Mouse (Mus musculus) urinary bladder, adult 18-20 months (tissue): ENCODE measurements around the gene Copz1.

Source experiments
- DNase-seq, 2 experiments: peaks; one replicate each; pipeline ENCODE4 v3.0.0; 2022; ENCODE audit warnings: low spot score in 2 of 2, mixed read lengths in 2 of 2

Copz1 gene

DNA sequence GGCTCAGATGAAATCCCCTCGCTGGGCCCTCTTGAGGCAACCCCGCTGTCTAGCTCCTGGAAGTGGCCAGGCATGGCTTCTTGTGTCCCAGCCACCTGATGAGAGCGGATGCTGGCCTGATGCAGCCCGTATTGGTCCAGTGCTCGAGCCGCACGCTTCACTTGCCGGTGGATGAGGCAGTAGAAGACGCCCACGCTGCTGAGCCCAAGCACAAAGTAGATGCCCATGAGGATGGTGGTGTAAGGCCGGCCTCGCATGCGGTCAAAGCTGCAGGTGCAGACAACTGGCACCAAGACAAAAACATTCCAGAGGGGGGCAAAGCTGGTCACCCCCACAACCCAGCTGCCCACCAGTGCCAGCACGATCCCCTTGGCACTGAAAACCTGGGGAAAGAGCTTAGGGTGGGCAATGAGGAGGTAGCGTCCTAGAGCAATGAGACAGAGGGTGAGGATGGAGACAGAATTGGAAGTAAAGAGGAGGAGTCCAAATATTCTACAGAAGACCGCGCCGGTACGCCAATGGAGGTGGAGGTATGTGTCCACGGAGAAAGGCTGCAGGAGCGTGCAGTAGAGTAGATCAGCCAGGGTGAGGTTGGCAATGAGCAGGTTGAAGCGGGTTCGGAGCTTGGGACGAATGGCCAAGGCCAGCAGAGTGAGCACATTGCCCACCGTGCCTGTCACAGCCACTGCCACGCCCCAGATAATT is 36.5 kb downstream of the Copz1 start:
- no peak for DNase-seq

DNA sequence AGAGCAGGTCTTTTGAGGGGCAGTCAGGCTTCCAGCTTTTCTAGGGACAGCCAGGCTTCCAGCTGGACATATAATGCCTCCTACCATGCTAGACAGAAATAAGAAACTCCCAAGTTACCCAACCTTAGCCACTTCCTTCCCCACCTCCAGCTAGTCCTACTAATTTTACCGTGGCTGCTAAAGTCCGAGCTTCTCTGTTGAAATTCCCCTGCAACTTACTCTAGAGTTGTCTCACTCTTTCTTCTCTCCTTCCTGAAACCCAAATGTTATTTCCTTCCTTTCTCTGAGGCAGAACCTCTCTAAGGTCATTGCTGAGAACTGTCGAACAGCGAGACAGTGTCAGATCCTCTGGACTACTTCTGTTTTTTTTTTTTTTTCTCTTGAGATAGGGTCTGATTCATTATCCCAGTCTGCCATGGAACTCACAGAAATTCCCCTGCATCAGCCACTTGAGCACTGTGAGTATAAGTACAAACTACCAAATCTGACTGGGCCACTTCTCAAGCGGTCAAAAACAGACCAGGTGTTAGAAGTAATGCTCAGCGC is 37.9 kb downstream of the Copz1 start, which contains the start of gene Gpr84:
Gene Gpr84 (minus strand): TSS at position 248 of the 546 bp plus-strand sequence.
- no peak for DNase-seq

GRCm38 (mm10) chr15:103313495-103314095 is 41.1 kb downstream of the Copz1 start:
- DNase-seq = no peak

DNA sequence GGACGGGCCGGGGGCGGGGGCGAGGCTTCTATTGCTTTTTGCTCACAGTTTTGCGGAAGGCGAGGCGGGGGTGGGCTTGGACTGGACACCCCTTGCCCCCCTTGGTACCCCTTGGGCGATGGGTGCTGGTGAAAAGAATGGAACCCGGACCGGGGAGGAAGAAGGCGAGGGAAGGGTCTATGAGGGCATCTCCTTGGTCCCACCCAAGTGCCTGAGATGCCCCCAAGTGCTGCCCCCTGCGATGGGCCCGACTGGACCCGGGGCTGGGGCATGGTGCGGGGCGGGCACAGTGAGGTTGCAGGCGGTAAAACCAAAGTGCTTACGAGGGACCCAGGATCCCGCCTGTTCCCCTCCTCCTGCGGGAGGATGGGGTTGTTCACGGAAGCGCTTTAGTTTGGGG is 41.7 kb downstream of the Copz1 start:
- no peak for DNase-seq

DNA sequence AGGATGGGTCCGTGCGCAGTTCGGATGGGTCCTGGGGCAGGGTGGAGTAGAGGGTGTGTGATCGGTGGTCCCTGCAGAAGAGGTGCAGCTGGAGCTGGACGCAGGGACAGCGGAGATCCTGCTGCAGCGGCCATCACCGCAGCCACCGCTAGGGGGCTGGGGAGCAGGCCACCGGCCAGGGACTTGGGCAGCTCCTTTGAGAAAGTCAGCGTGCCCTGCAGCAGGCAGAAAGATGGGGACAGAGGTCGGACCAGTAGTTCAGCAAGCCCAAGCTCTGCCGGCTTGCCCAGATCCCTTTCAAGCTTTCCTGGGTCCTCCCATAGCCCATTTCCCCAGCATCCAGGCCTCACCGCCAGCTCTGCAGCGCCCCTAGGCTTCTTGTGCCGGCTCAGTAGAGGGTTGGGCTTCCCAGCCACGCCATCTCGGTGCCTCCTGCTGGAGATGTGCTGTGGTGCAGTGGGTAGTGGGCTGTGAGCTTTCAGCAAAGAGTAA is 42.5 kb downstream of the Copz1 start:
- peak in 1 of 2 experiments; percentile 54 for DNase-seq

DNA sequence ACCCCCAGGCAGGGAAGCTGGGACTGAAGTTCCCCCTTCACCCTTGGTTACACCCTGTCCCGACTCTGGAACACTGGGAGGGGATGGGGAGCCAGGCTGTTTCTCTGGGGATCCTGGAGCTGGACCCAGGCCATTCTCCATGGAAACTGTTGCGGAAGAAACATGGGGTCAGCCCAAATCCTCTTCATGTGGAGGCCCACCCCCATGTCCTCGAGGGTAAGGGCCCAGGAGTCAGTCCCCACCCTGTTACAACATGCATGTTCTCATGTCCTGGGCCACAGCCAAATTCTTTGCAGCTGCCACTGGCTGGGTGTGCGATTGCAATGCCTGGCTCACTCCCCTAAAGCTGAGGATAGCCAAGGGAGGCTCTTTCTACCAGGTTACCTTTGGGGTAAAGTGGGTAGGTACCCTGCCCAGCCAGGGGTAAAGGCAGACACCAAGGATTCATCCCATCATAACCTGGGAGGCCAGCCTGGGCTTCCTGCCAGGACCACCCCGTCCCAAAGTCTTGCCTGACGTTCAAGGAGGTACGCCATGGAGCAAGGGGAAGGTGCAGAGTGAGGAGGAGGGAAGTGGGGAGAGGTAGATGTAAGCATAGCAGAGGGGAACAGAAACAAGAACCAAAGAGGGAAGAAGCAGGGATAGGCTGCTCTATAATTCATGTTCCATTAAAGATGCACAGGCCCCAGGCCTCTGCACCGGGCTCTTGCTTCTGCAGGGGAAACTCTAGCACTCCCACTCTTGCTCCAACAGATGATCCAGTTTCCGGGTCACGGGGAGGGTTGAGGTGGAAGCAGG is 43.7 kb downstream of the Copz1 start:
- peak in 1 of 2 experiments; percentile 60 for DNase-seq

GRCm38 (mm10) chr15:103317120-103317519 is 44.6 kb downstream of the Copz1 start:
- no peak for DNase-seq

DNA sequence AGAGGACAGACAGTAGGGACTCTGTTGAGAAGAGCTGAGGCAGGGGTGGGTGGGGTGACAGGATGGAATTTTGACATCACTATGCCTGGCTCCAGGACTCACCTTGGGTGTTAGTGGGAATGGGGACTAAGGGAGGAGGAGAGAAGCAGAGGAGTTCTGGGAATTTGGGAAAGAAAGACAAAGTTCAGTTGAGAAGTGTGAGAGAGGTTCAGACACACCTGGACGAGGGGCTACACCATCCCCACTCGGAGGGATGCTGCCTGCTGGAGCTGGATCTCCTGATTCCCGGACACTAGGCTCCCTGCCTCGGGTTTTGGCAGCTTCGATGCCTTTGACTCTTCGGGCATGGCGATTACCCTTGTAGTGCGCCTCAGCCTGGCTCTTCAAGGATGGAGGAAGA is 45.2 kb downstream of the Copz1 start:
- no peak for DNase-seq

- no peak for DNase-seq
These were observed 45.8 kb downstream of the Copz1 start for GRCm38 (mm10) chr15:103318201-103318816.

- DNase-seq = no peak
These were observed 48.6 kb downstream of the Copz1 start for GRCm38 (mm10) chr15:103321076-103321475.

- DNase-seq = no peak
These were observed 49.9 kb downstream of the Copz1 start for GRCm38 (mm10) chr15:103322396-103322795.

GRCm38 (mm10) chr15:103323070-103323454 is 50.5 kb downstream of the Copz1 start:
- DNase-seq = no peak

DNA sequence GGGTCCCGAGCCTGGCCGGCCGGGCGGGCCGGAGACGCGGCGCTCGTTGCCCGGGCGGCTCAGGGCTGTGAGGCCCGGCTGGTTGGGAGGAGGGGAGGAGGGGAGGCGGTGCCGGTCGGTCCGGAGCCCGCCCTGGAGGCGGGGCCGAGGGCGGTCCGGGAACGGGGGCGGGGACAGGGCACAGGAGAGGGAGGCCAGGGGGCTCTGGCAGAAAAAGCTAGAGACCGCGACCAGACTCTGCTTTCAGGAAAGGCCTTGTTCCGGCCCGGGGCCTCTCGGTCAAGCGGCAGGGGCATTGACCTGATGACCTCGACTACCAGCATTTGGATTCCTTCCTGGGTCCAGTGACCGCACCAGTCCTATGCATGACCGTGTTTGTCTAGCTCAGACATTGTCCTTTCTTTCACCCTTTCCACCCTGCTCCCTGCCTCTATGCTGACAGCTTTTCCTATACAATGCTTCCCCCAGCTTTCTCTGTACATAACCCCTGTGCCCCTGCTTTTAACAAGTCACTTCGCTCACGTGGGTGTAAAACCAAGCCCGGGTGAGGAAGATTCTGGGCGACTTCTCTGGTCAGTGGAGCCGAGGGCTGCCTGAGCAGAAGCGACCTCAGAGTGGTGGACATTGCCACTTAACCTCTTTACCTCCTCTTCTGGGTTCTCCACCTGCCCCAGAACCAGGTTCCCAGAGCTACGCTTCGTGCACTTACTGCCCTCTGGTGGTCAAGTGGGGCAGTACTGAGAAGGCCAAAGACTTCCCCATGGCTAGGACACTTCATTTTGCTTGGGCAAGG is 51.1 kb downstream of the Copz1 start:
- DNase-seq = peak; percentile 83 to 92

GRCm38 (mm10) chr15:103333081-103333615 is 60.6 kb downstream of the Copz1 start:
- no peak for DNase-seq

- DNase-seq = no peak
These were observed 61.2 kb downstream of the Copz1 start for GRCm38 (mm10) chr15:103333738-103334137.

DNA sequence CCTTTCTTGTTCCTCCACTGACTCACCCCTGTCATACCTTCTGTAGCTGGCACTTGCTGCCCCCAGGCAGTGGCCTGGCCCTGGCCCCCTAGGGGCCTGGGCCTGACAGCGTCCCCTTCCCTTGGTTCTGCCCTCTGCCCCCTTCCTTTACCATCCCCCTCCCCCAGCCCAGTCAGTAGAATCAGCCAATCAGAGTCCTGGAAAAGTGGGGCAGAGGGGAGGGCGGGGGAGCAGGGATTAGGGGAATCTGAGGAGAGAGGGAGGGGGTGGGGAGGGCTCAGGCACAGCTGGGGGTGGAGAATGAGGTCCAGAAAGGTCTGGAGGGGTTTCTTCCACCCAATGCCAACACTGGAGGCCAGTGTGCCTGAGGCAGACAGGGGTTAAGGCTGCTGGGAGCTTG is 61.7 kb downstream of the Copz1 start:
- no peak for DNase-seq

DNA sequence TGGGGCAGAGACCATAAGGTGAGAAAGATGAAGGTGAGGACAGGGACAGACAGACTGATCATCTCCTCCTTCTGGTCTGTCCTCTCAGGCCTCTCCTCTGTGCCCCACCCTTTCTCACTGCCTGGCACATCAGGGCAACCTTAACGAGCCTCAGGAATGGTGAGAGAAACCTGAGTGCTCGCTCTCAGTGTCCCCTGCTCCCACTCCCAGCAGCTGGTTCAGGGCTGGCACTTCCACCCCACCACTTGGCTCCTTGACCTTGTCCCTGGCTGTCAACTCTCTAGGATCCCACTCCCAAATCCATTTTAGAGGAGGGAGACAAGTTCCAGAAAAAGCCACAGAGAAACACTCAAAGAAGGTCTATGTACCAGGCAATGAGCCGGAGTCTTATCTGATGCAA is 62.5 kb downstream of the Copz1 start:
- DNase-seq = no peak

- no peak for DNase-seq
These were observed 63.1 kb downstream of the Copz1 start for GRCm38 (mm10) chr15:103335488-103336235.

GRCm38 (mm10) chr15:103336996-103337667 is 64.6 kb downstream of the Copz1 start:
- DNase-seq = no peak
